In genomic region chr15:78803499-78803900, GRCm38 (mm10) we compare ENCODE assay signal across 8 mouse cellular contexts. TPM values are rescaled to one million over a fixed set of nuclear protein-coding genes. Genes with fewer than 3 reads are reported as not detected.
DNase-seq lines count a peak whose midpoint lies in the region; ATAC-seq and TF ChIP-seq lines count a peak whose summit lies in the region.

No protein-coding gene starts in this region.

- no peak overlapping the region for H3K27ac ChIP-seq in midbrain, embryonic 10.5 days (replicated peaks)
- H3K27ac ChIP-seq in midbrain, postnatal 0 days (ENCODE audit: low read depth, low read length), result no peak overlapping the region

- H3K36me3 ChIP-seq in midbrain, embryonic 10.5 days, result no peaks in the 10 kb centered on the region
- no peaks in the 10 kb centered on the region for H3K36me3 ChIP-seq in midbrain, postnatal 0 days (ENCODE audit: insufficient read depth, low read length)

- TF ChIP-seq CTCF in midbrain, postnatal 0 days (IDR thresholded peaks at IDR 0.05), result no peak

- ATAC-seq in midbrain, postnatal 0 days (ENCODE audit: low FRiP score), result no peak
- ATAC-seq in granulocyte monocyte progenitor cell, adult 5-6 weeks (replicated peaks; ENCODE audit: poor library complexity, severe bottlenecking), result no peak

- no peak overlapping the region for H3K9ac ChIP-seq in midbrain, postnatal 0 days (replicated peaks; ENCODE audit: low read length, poor library complexity, severe bottlenecking)

- 1% methylated on average over 8 of the region's 8 CpGs for WGBS in midbrain, embryonic 10.5 days
- WGBS in midbrain, postnatal 0 days, result 6% methylated on average over 8 of the region's 8 CpGs

- peaks cover 47% of the 10 kb centered on the region for H3K4me1 ChIP-seq in midbrain, embryonic 10.5 days
- H3K4me1 ChIP-seq in midbrain, postnatal 0 days (ENCODE audit: insufficient read depth, low read length), result peaks cover 5% of the 10 kb centered on the region

- no peak overlapping the region for H3K4me2 ChIP-seq in midbrain, postnatal 0 days (ENCODE audit: low read depth, low read length, poor library complexity, severe bottlenecking)

- peak overlapping the region; percentile 61 for H3K4me3 ChIP-seq in midbrain, embryonic 10.5 days
- H3K4me3 ChIP-seq in midbrain, postnatal 0 days (ENCODE audit: low read depth, low read length), result no peak overlapping the region

- H3K9me3 ChIP-seq in midbrain, embryonic 10.5 days (replicated peaks), result no peaks in the 10 kb centered on the region
- no peaks in the 10 kb centered on the region for H3K9me3 ChIP-seq in midbrain, postnatal 0 days (ENCODE audit: low read length)

- peaks cover 93% of the 10 kb centered on the region for H3K27me3 ChIP-seq in midbrain, embryonic 10.5 days (ENCODE audit: low read depth, poor library complexity, severe bottlenecking)
- H3K27me3 ChIP-seq in midbrain, postnatal 0 days (ENCODE audit: insufficient read depth, low read length), result peaks cover 14% of the 10 kb centered on the region

- peak; percentile 51 for DNase-seq in midbrain, embryonic 10.5 days (ENCODE audit: low spot score)
- no peak for DNase-seq in midbrain, postnatal 0 days (ENCODE audit: low spot score)
- peak; percentile 98 for DNase-seq in heart, adult 11 months
- DNase-seq in kidney, adult 11 months, result peak; percentile 84
- peak; percentile 82 for DNase-seq in lung, postnatal 10 days
- no peak for DNase-seq in layer of hippocampus, adult 18-20 months (ENCODE audit: low spot score in 2 of 2)
- DNase-seq in spleen, postnatal 10 days (ENCODE audit: low spot score in 2 of 2), result no peak

RNA-seq across cellular contexts. Expression of gene Card10, which starts 0.7 kb away (rescaled TPM):
- polyA plus RNA-seq in midbrain, embryonic 10.5 days (2016; fragmentation: Nextera tagmentation; extraction: Ambion mirVana), result 2.6 TPM in 2 replicates
- 0.71 and 1.6 TPM in 2 replicates for total RNA-seq in midbrain, postnatal 0 days (2014; rRNA removed)
- 2.2 and 2.5 TPM in 2 replicates for polyA plus RNA-seq in midbrain, postnatal 0 days (2015; fragmentation: Nextera tagmentation; extraction: Ambion mirVana)
- total RNA-seq in layer of hippocampus, adult 18-20 months (2021), result 1 to 10 TPM; 5.9 to 6.7 TPM
- not detected in 2 replicates for total RNA-seq in granulocyte monocyte progenitor cell, adult 5-6 weeks (2014; fragmentation: Nextera tagmentation)
- 0.22 TPM in 1 of 2 replicates, not detected in the other for total RNA-seq in granulocyte monocyte progenitor cell, adult 5-6 weeks (2017)

RNA-seq across cellular contexts. Expression of gene Mfng, which starts 30.2 kb away (rescaled TPM):
- 81.5 and 121 TPM in 2 replicates for polyA plus RNA-seq in midbrain, embryonic 10.5 days (2016; fragmentation: Nextera tagmentation; extraction: Ambion mirVana)
- total RNA-seq in midbrain, postnatal 0 days (2014; rRNA removed), result 4.6 and 6.9 TPM in 2 replicates
- 7.6 and 8.1 TPM in 2 replicates for polyA plus RNA-seq in midbrain, postnatal 0 days (2015; fragmentation: Nextera tagmentation; extraction: Ambion mirVana)
- 1 to 10 TPM; 6.0 to 6.2 TPM for total RNA-seq in layer of hippocampus, adult 18-20 months (2021)
- 31.2 and 34.9 TPM in 2 replicates for total RNA-seq in granulocyte monocyte progenitor cell, adult 5-6 weeks (2014; fragmentation: Nextera tagmentation)
- 4.5 and 8.2 TPM in 2 replicates for total RNA-seq in granulocyte monocyte progenitor cell, adult 5-6 weeks (2017)

RNA-seq across cellular contexts. Expression of gene Cdc42ep1, which starts 38.9 kb away (rescaled TPM):
- 12.9 and 14.3 TPM in 2 replicates for polyA plus RNA-seq in midbrain, embryonic 10.5 days (2016; fragmentation: Nextera tagmentation; extraction: Ambion mirVana)
- total RNA-seq in midbrain, postnatal 0 days (2014; rRNA removed), result 14.1 and 14.9 TPM in 2 replicates
- polyA plus RNA-seq in midbrain, postnatal 0 days (2015; fragmentation: Nextera tagmentation; extraction: Ambion mirVana), result 14.8 and 14.9 TPM in 2 replicates
- total RNA-seq in layer of hippocampus, adult 18-20 months (2021), result 10 to 100 TPM; 11.9 to 15.8 TPM
- total RNA-seq in granulocyte monocyte progenitor cell, adult 5-6 weeks (2014; fragmentation: Nextera tagmentation), result not detected in 2 replicates
- total RNA-seq in granulocyte monocyte progenitor cell, adult 5-6 weeks (2017), result not detected in 2 replicates

RNA-seq across cellular contexts. Expression of gene Lgals2, which starts 51.8 kb away (rescaled TPM):
- polyA plus RNA-seq in midbrain, embryonic 10.5 days (2016; fragmentation: Nextera tagmentation; extraction: Ambion mirVana), result not detected in 2 replicates
- total RNA-seq in midbrain, postnatal 0 days (2014; rRNA removed), result not detected in 2 replicates
- not detected in 2 replicates for polyA plus RNA-seq in midbrain, postnatal 0 days (2015; fragmentation: Nextera tagmentation; extraction: Ambion mirVana)
- not detected for total RNA-seq in layer of hippocampus, adult 18-20 months (2021)
- total RNA-seq in granulocyte monocyte progenitor cell, adult 5-6 weeks (2014; fragmentation: Nextera tagmentation), result not detected in 2 replicates
- not detected in 2 replicates for total RNA-seq in granulocyte monocyte progenitor cell, adult 5-6 weeks (2017)

Comparison
In these comparisons a context has a peak if more than half of its experiments do, and no peak if none do; other contexts are left out.
1. DNase-seq: peak in midbrain, embryonic 10.5 days (single experiment), heart, adult 11 months (single experiment), kidney, adult 11 months (single experiment) and lung, postnatal 10 days (single experiment); none in midbrain, postnatal 0 days (single experiment), layer of hippocampus, adult 18-20 months (0 of 2) and spleen, postnatal 10 days (0 of 2).
2. RNA of gene Cdc42ep1, which starts 38.9 kb away (total RNA-seq): 11.9 to 15.8 TPM in layer of hippocampus, adult 18-20 months and 14.1 to 14.9 TPM in midbrain, postnatal 0 days; not detected in granulocyte monocyte progenitor cell, adult 5-6 weeks; every median in the first group is over 10 times any median in the second.